Mouse (Mus musculus) spleen, adult 12 weeks (tissue): Measurements from ENCODE around the gene Por.
A peak's percentile ranks its signal among the peaks of the same experiment; 100 is the strongest.

Experiments used
- DNase-seq: peaks from one replicate; pipeline ENCODE4 v3.0.0; 2022; ENCODE audit warnings: low spot score

Por gene

GRCm38 (mm10) chr5:135777796-135778470 is 108.1 kb downstream of the Por start, which contains the start of gene Styxl1:
Gene Styxl1 (minus strand): TSS chr5:135778385.
- DNase-seq = no peak

- DNase-seq = peak; percentile 96
These were observed 108.9 kb downstream of the Por start, which contains the start of gene Mdh2 for GRCm38 (mm10) chr5:135778471-135779445. Gene Mdh2 (plus strand): TSS chr5:135778480.

- DNase-seq = no peak
These were observed 110.5 kb downstream of the Por start for GRCm38 (mm10) chr5:135780331-135780730.

GRCm38 (mm10) chr5:135782901-135783300 is 113.1 kb downstream of the Por start:
- no peak for DNase-seq
